Mouse (Mus musculus) adrenal gland, postnatal 25 days (tissue): ENCODE data around the gene Kng1. TPM values are rescaled to one million over a fixed set of nuclear protein-coding genes. Genes with fewer than 3 reads are reported as not detected.
"Not testable (repeated sequence)": the region's sequence is repeated elsewhere in the genome, so short reads cannot be mapped to it uniquely, and the experiment has no call there.

Experiments used
- DNase-seq: peaks from one replicate; pipeline ENCODE4 v3.0.0; 2021; ENCODE audit warnings: mixed read lengths
- long read RNA-seq: library from polyadenylated mRNA; stranded (forward); transcript quantifications from one replicate; pipeline ENCODE4 v2.0.0, GENCODE M21; 2021
- total RNA-seq: library from RNA; stranded (reverse); gene quantifications from 2 replicates; pipeline ENCODE4 v1.2.3, GENCODE M21; 2021

Gene Kng1
- 0.24 and 13.8 TPM in 2 replicates for total RNA-seq
- long read RNA-seq, transcript Kng1-202 (11 exons, 1,995 nt) = major isoform, 1,076 of 1,876 reads
- long read RNA-seq, transcript Kng1-201 (10 exons, 2,255 nt) = minor isoform, 179 of 1,876 reads
- long read RNA-seq, transcript Kng1-203 (11 exons, 1,827 nt) = minor isoform, 45 of 1,876 reads
- long read RNA-seq, partial matches to known transcripts = 512 of 1,876 reads
- long read RNA-seq, other reads (novel, unspliced or antisense) = 64 of 1,876 reads

- DNase-seq = not testable (repeated sequence)
These were observed at the start of gene Kng1 for GRCm38 (mm10) chr16:23057668-23058447. Gene Kng1, plus strand, starts transcription at chr16:23057865.

- not testable (repeated sequence) for DNase-seq
These were observed 43.9 kb upstream of the Kng1 start for GRCm38 (mm10) chr16:23013786-23014185.

GRCm38 (mm10) chr16:23014645-23015044 is 43.0 kb upstream of the Kng1 start:
- DNase-seq = not testable (repeated sequence)

- DNase-seq = not testable (repeated sequence)
These were observed 37.1 kb upstream of the Kng1 start for GRCm38 (mm10) chr16:23020571-23020970.

- DNase-seq = no peak
These were observed 32.6 kb upstream of the Kng1 start for GRCm38 (mm10) chr16:23025111-23025510.

- DNase-seq = no peak
These were observed 31.1 kb upstream of the Kng1 start for GRCm38 (mm10) chr16:23026582-23026981.

- DNase-seq = not testable (repeated sequence)
These were observed 30.3 kb upstream of the Kng1 start for GRCm38 (mm10) chr16:23027341-23027740.

- DNase-seq = not testable (repeated sequence)
These were observed 28.6 kb upstream of the Kng1 start, which contains the start of gene Kng2 for GRCm38 (mm10) chr16:23028966-23029600. Gene Kng2, minus strand, starts transcription at chr16:23029482.

- DNase-seq = no peak
These were observed 26.8 kb upstream of the Kng1 start for GRCm38 (mm10) chr16:23030673-23031435.

- DNase-seq = no peak
These were observed 24.0 kb upstream of the Kng1 start for GRCm38 (mm10) chr16:23033673-23034072.

- DNase-seq = no peak
These were observed 19.9 kb upstream of the Kng1 start for GRCm38 (mm10) chr16:23037744-23038143.

- DNase-seq = no peak
These were observed 18.4 kb upstream of the Kng1 start for GRCm38 (mm10) chr16:23039281-23039680.

- no peak for DNase-seq
These were observed 16.8 kb upstream of the Kng1 start for GRCm38 (mm10) chr16:23040876-23041275.

GRCm38 (mm10) chr16:23046319-23046718 is 11.3 kb upstream of the Kng1 start:
- no peak for DNase-seq

- not testable (repeated sequence) for DNase-seq
These were observed 2.0 kb downstream of the Kng1 start for GRCm38 (mm10) chr16:23059630-23060029.

GRCm38 (mm10) chr16:23060781-23061325 is 3.2 kb downstream of the Kng1 start:
- DNase-seq = not testable (repeated sequence)

- DNase-seq = not testable (repeated sequence)
These were observed 19.9 kb downstream of the Kng1 start for GRCm38 (mm10) chr16:23077516-23077915.

- not testable (repeated sequence) for DNase-seq
These were observed 29.5 kb downstream of the Kng1 start for GRCm38 (mm10) chr16:23087159-23087558.

- DNase-seq = not testable (repeated sequence)
These were observed 30.0 kb downstream of the Kng1 start for GRCm38 (mm10) chr16:23087712-23088111.

- not testable (repeated sequence) for DNase-seq
These were observed 30.8 kb downstream of the Kng1 start for GRCm38 (mm10) chr16:23088491-23088890.

GRCm38 (mm10) chr16:23091345-23091744 is 33.7 kb downstream of the Kng1 start:
- not testable (repeated sequence) for DNase-seq
